Mouse (Mus musculus) heart, embryonic 14.5 days (tissue): ENCODE results near the gene Zfyve28. TPM values are rescaled to one million over a fixed set of nuclear protein-coding genes. Genes with fewer than 3 reads are reported as not detected.

ENCODE experiments used
- ATAC-seq: fragments of 200-750 bp; cut with Nextera tagmentation; 2 replicates; pipeline ENCODE4 v1.8.0; 2017; ENCODE audit warnings: low read depth, moderate TSS enrichment; ENCODE audit not compliant: insufficient number of reproducible peaks, insufficient read depth, low FRiP score
- H3K27ac ChIP-seq, 2 experiments: fragments of 200-500 bp in 1 of 2; fragments of 300-500 bp in 1 of 2; sonication (generic) in 1 of 2; replicated peaks in 1 of 2; 2 replicates each; pipeline ENCODE4 v1.5.1; 2012 to 2014; ENCODE audit warnings: low read depth in 2 of 2, low read length in 2 of 2, control low read depth in 1 of 2, mild to moderate bottlenecking in 1 of 2, mixed read lengths in 1 of 2; ENCODE audit not compliant: control insufficient read depth in 1 of 2, insufficient read depth in 1 of 2
- H3K27me3 ChIP-seq: fragments of 300-500 bp; sonication (generic); 2 replicates; pipeline ENCODE4 v1.6.1; 2014; ENCODE audit warnings: mild to moderate bottlenecking, low read length, control low read depth; ENCODE audit not compliant: control insufficient read depth, insufficient read depth
- H3K36me3 ChIP-seq: fragments of 300-500 bp; sonication (generic); 2 replicates; pipeline ENCODE4 v1.6.1; 2014; ENCODE audit warnings: mild to moderate bottlenecking, control low read depth, low read length, mixed read lengths; ENCODE audit not compliant: control insufficient read depth, insufficient read depth
- H3K4me1 ChIP-seq, 2 experiments: fragments of 200-500 bp in 1 of 2; fragments of 300-500 bp in 1 of 2; sonication (generic) in 1 of 2; 2 replicates each; pipeline ENCODE4 v1.6.1; 2012 to 2014; ENCODE audit warnings: low read length in 2 of 2, control low read depth in 1 of 2, mixed read lengths in 1 of 2; ENCODE audit not compliant: control insufficient read depth in 2 of 2, insufficient read depth in 2 of 2
- H3K4me2 ChIP-seq: fragments of 300-500 bp; sonication (generic); 2 replicates; pipeline ENCODE4 v1.6.1; 2014; ENCODE audit warnings: mild to moderate bottlenecking, low read length
- H3K4me3 ChIP-seq, 2 experiments: fragments of 200-500 bp in 1 of 2; fragments of 300-500 bp in 1 of 2; sonication (generic) in 1 of 2; 2 replicates each; pipeline ENCODE4 v1.5.1; 2012 to 2014; ENCODE audit warnings: low read length in 2 of 2, mild to moderate bottlenecking in 2 of 2, control low read depth in 1 of 2, low read depth in 1 of 2, moderate library complexity in 1 of 2; ENCODE audit not compliant: control insufficient read depth in 1 of 2, insufficient read depth in 1 of 2
- H3K9ac ChIP-seq: fragments of 300-500 bp; sonication (generic); 2 replicates; pipeline ENCODE4 v1.6.1; 2014; ENCODE audit warnings: mild to moderate bottlenecking, low read length
- H3K9me3 ChIP-seq: fragments of 300-500 bp; sonication (generic); 2 replicates; pipeline ENCODE4 v1.6.1; 2016; ENCODE audit warnings: low read length, control low read depth; ENCODE audit not compliant: control insufficient read depth
- WGBS: fragments of 180-500 bp; shearing (Covaris S2); extraction: QIAGEN DNeasy Blood & Tissue Kit; methylation state at CpG from one replicate; pipeline ENCODE4 v1.1.7; 2014; 5-methylcytosine and 5-hydroxymethylcytosine counted together
- polyA plus RNA-seq: library from polyadenylated mRNA; unstranded; fragments of >200 nt; fragmentation: Nextera tagmentation; extraction: Ambion mirVana; gene quantifications from 2 replicates; pipeline ENCODE4 v1.2.1, GENCODE M21; 2014

Gene Zfyve28
- polyA plus RNA-seq, 1 experiment from 2014 or later: 0.42 TPM

DNA sequence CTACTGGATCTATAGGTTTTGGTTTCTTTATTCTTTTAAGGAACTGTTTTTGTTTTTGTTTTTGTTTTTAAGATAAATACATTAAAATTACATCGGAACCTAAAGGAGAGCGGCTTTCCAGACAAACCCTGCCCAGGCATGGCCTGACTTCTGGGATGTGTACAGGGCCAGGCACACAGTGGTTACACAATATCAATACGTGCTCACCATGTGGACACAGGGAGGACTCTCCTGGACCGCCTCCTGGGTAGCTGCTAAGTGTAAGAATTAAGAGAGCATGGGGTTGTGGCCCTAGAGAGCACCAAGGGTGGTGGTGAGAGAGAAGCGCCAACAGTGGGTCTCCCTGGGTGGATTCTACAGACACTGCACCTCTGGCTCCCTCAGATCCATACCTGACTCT lies 58.7 kb downstream of the Zfyve28 start:
- Histone ChIP-seq H3K9ac (no peak overlapping the region), H3K9me3 (no peaks in the 10 kb centered on the region), H3K4me1 (peaks cover 8 to 10% of the 10 kb centered on the region in 2 experiments; a peak in 3 of 4 replicates), H3K27me3 (no peaks in the 10 kb centered on the region), H3K4me3 (no peak overlapping the region), H3K4me2 (no peak overlapping the region), H3K36me3 (no peaks in the 10 kb centered on the region), H3K27ac (no peak overlapping the region)
- 90% methylated on average over 5 of the region's 5 CpGs for WGBS
- ATAC-seq: no peak

DNA sequence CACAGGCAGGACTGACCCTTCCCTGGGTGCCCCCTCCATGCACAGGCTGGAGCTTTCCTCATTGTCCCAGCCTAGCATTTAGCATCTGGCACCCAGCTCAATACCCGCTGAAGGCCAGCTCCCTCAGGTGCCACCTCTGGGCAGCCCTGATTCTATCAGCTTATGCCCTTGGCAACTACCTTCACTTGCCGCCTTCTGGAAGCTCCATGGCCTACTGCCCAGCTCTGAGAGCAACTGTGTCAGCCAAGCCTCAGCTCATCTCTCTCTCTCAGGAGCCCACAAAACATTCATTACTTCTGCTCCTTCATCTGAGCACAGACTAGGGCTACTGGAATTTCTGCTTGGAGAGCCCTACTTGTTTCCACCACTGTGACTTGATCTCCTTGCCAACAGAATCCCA lies 62.7 kb downstream of the Zfyve28 start:
- 86% methylated on average over 2 of the region's 2 CpGs for WGBS
- Histone ChIP-seq H3K27me3 (peaks cover 7% of the 10 kb centered on the region), H3K4me3 (no peak overlapping the region), H3K9me3 (no peaks in the 10 kb centered on the region), H3K36me3 (no peaks in the 10 kb centered on the region), H3K4me1 (peaks cover 6 to 7% of the 10 kb centered on the region in 2 experiments; a peak in 3 of 4 replicates), H3K27ac (no peak overlapping the region), H3K4me2 (no peak overlapping the region), H3K9ac (no peak overlapping the region)
- no peak for ATAC-seq

GRCm38 (mm10) chr5:34224515-34224914 lies 63.7 kb downstream of the Zfyve28 start:
- 88% methylated on average over 5 of the region's 5 CpGs for WGBS
- no peak overlapping the region for H3K9ac ChIP-seq
- no peaks in the 10 kb centered on the region for H3K36me3 ChIP-seq
- no peak overlapping the region for H3K4me2 ChIP-seq
- no peaks in the 10 kb centered on the region for H3K4me1 ChIP-seq
- ATAC-seq: no peak
- no peak overlapping the region for H3K4me3 ChIP-seq
- no peaks in the 10 kb centered on the region for H3K9me3 ChIP-seq
- peaks cover 7% of the 10 kb centered on the region for H3K27me3 ChIP-seq
- H3K27ac ChIP-seq: no peak overlapping the region

DNA sequence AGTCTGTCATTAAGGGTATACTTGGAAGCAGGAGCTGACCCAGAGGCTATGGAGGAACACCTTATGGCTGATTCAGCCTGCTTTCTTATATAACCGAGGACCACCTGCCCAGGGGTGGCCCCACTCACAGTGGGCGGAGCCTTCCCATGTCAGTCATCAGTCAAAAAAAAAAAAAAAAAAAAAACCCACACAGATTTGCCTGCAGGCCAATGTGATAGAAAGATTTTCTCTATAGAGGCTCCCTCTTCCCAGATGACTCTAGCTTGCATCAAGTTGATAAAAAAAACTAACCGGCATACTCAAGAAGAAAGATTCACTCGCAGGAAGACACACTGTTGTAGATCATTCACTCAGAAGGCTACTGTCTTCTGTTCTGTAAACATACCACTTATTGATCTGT lies 68.2 kb downstream of the Zfyve28 start:
- no peak for ATAC-seq
- H3K27ac ChIP-seq: no peak overlapping the region
- no peaks in the 10 kb centered on the region for H3K36me3 ChIP-seq
- H3K9me3 ChIP-seq: no peaks in the 10 kb centered on the region
- peaks cover 16 to 25% of the 10 kb centered on the region in 2 experiments for H3K4me1 ChIP-seq
- no peak overlapping the region for H3K4me2 ChIP-seq
- no peak overlapping the region for H3K9ac ChIP-seq
- peaks cover 21% of the 10 kb centered on the region for H3K27me3 ChIP-seq
- WGBS: 79% methylated on average over 4 of the region's 4 CpGs
- no peak overlapping the region for H3K4me3 ChIP-seq

DNA sequence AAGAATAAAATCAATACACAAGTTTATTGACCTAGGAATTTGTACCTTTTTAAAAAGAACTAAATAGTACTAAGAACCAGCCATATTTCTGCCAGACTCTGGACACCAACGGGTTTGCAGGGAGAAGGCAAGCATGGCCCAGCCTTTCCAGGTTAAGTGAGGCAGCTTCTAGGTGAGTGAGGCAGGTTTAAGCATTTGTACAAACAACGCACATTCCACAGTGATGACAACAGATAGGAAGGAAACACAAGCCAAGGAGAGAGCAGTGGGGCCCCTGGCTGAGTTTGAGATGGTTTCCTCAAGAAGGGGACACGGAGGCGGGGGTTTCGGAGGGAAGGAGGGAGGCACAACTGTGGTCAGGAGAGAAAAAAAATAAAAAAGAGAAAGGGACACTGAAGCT lies 69.6 kb downstream of the Zfyve28 start:
- WGBS: 66% methylated on average over 5 of the region's 5 CpGs
- Histone ChIP-seq H3K4me3 (no peak overlapping the region), H3K9me3 (no peaks in the 10 kb centered on the region), H3K4me1 (peaks cover 20 to 35% of the 10 kb centered on the region in 2 experiments), H3K4me2 (no peak overlapping the region), H3K27ac (no peak overlapping the region), H3K9ac (no peak overlapping the region; the same call in 1 of the 2 replicates), H3K36me3 (no peaks in the 10 kb centered on the region), H3K27me3 (peaks cover 22% of the 10 kb centered on the region)
- no peak for ATAC-seq

- WGBS: 9% methylated on average over 9 of the region's 9 CpGs
- no peaks in the 10 kb centered on the region for H3K36me3 ChIP-seq
- H3K4me1 ChIP-seq: peaks cover 23 to 40% of the 10 kb centered on the region in 2 experiments
- H3K4me2 ChIP-seq: peak overlapping the region; percentile 40
- peak; percentile 81 for ATAC-seq
- no peaks in the 10 kb centered on the region for H3K9me3 ChIP-seq
- no peak overlapping the region for H3K9ac ChIP-seq
- no peak overlapping the region for H3K4me3 ChIP-seq
- peaks cover 17% of the 10 kb centered on the region; the same call in 1 of the 2 replicates for H3K27me3 ChIP-seq
- peak overlapping the region; percentile 50 to 51; a peak in 3 of 4 replicates for H3K27ac ChIP-seq
Observed at GRCm38 (mm10) chr5:34217756-34218155, 70.5 kb downstream of the Zfyve28 start.

DNA sequence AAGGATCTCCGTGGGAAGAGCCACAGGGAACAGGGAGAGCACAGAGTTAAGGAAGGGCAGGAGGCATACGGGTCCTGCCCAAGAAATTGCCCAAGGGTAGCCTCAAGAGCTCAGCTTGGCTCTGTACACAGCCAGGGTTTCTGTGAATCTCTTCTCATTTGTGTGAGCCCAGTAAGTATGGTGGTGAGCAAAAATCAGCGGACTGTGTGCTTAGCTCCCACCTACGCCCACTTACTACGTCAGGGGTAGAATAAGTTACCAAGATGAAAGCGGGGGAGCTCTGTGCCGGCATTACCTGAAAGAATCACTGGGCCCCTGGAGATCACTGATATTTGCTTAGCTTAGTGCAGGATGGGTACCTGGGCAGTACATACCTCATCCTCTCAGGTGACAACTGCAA lies 72.2 kb downstream of the Zfyve28 start:
- no peaks in the 10 kb centered on the region for H3K36me3 ChIP-seq
- 90% methylated on average over 7 of the region's 7 CpGs for WGBS
- no peak overlapping the region for H3K9ac ChIP-seq
- no peak for ATAC-seq
- no peaks in the 10 kb centered on the region for H3K9me3 ChIP-seq
- no peak overlapping the region for H3K4me3 ChIP-seq
- H3K27ac ChIP-seq: no peak overlapping the region
- H3K4me1 ChIP-seq: peaks cover 23 to 40% of the 10 kb centered on the region in 2 experiments
- H3K27me3 ChIP-seq: peaks cover 24% of the 10 kb centered on the region
- H3K4me2 ChIP-seq: no peak overlapping the region

DNA sequence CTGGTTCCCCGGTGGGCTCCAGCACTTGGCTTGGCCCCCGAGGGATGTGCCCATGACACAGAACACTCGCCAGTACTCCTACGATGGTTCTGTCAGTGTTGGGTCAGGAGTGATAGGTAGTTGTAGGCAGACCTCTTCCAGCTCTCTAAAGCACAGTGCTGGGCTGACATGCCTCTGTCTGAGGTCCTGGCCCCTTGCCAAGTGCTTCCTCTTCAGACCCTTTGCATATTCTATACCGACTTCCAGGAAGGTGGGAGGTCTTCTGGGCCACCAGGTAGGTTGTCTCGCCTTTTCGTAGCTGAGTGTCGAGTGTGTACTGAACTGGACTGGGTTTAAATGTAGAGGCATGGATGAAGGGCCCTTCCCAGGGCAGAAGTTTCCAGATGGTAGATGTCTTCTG lies 74.6 kb downstream of the Zfyve28 start:
- 43% methylated on average over 8 of the region's 8 CpGs for WGBS
- 0 out of 2 replicates have a peak overlapping the region, but pooled peaks have one; percentile 25 for H3K4me2 ChIP-seq
- H3K4me1 ChIP-seq: peaks cover 20 to 34% of the 10 kb centered on the region in 2 experiments
- no peak overlapping the region for H3K9ac ChIP-seq
- no peak overlapping the region for H3K4me3 ChIP-seq
- H3K27ac ChIP-seq: no peak overlapping the region
- no peaks in the 10 kb centered on the region for H3K36me3 ChIP-seq
- no peak for ATAC-seq
- H3K9me3 ChIP-seq: no peaks in the 10 kb centered on the region
- H3K27me3 ChIP-seq: peaks cover 24% of the 10 kb centered on the region
